Mouse (Mus musculus) heart, embryonic 15.5 days (tissue): ENCODE results near the gene Prom1. TPM values are rescaled to one million over a fixed set of nuclear protein-coding genes. Genes with fewer than 3 reads are reported as not detected.

Source experiments
- ATAC-seq: fragments of 200-750 bp; cut with Nextera tagmentation; replicated peaks from 2 replicates; pipeline ENCODE4 v1.8.0; 2017; ENCODE audit warnings: low read depth, moderate TSS enrichment; ENCODE audit not compliant: insufficient number of reproducible peaks, insufficient read depth, low FRiP score
- H3K27ac ChIP-seq: fragments of 300-500 bp; sonication (generic); 2 replicates; pipeline ENCODE4 v1.5.1; 2015; ENCODE audit warnings: mild to moderate bottlenecking, inconsistent platforms
- H3K27me3 ChIP-seq: fragments of 300-500 bp; sonication (generic); 2 replicates; pipeline ENCODE4 v1.6.1; 2015; ENCODE audit warnings: inconsistent platforms
- H3K36me3 ChIP-seq: fragments of 300-500 bp; sonication (generic); 2 replicates; pipeline ENCODE4 v1.6.1; 2015; ENCODE audit warnings: mild to moderate bottlenecking, inconsistent platforms
- H3K4me1 ChIP-seq: fragments of 300-500 bp; sonication (generic); replicated peaks from 2 replicates; pipeline ENCODE4 v1.6.1; 2015; ENCODE audit warnings: inconsistent platforms
- H3K4me2 ChIP-seq: fragments of 300-500 bp; sonication (generic); 2 replicates; pipeline ENCODE4 v1.6.1; 2015; ENCODE audit warnings: inconsistent platforms, mild to moderate bottlenecking, moderate library complexity
- H3K4me3 ChIP-seq: fragments of 300-500 bp; sonication (generic); 2 replicates; pipeline ENCODE4 v1.5.1; 2015; ENCODE audit warnings: mild to moderate bottlenecking, inconsistent platforms
- H3K9ac ChIP-seq: fragments of 300-500 bp; sonication (generic); 2 replicates; pipeline ENCODE4 v1.6.1; 2015; ENCODE audit warnings: mild to moderate bottlenecking, inconsistent platforms
- H3K9me3 ChIP-seq: fragments of 300-500 bp; sonication (generic); replicated peaks from 2 replicates; pipeline ENCODE4 v1.6.1; 2016; ENCODE audit warnings: inconsistent platforms
- WGBS: fragments of 180-500 bp; shearing (Covaris S2); methylation state at CpG from one replicate; pipeline ENCODE4 v1.1.7; 2015; ENCODE audit warnings: mixed read lengths; 5-methylcytosine and 5-hydroxymethylcytosine counted together
- polyA plus RNA-seq: library from polyadenylated mRNA; unstranded; fragments of >200 nt; fragmentation: Nextera tagmentation; extraction: Ambion mirVana; gene quantifications from 2 replicates; pipeline ENCODE4 v1.2.1, GENCODE M21; 2015

The Prom1 gene
- polyA plus RNA-seq, 1 experiment from 2014 or later, result 6.5 TPM

GRCm38 (mm10) chr5:44080276-44081054, 21.4 kb downstream of the Prom1 start:
- no peak for ATAC-seq
- H3K4me3 ChIP-seq, result no peak overlapping the region
- WGBS, result 74% methylated on average over 8 of the region's 8 CpGs

GRCm38 (mm10) chr5:44075432-44075831, 26.4 kb downstream of the Prom1 start:
- WGBS, result 92% methylated on average over 1 of the region's 1 CpGs
- no peak overlapping the region for H3K27ac ChIP-seq

More at GRCm38 (mm10) chr5:44080276-44081054, 21.4 kb downstream of the Prom1 start:
- H3K36me3 ChIP-seq, result no peaks in the 10 kb centered on the region
- no peaks in the 10 kb centered on the region for H3K4me1 ChIP-seq
- no peak overlapping the region for H3K4me2 ChIP-seq
- H3K27me3 ChIP-seq, result no peaks in the 10 kb centered on the region
- no peaks in the 10 kb centered on the region for H3K9me3 ChIP-seq
- H3K27ac ChIP-seq, result no peak overlapping the region
- no peak overlapping the region for H3K9ac ChIP-seq

GRCm38 (mm10) chr5:44073634-44074033, 28.2 kb downstream of the Prom1 start:
- H3K9ac ChIP-seq, result no peak overlapping the region
- H3K4me1 ChIP-seq, result no peaks in the 10 kb centered on the region
- no peaks in the 10 kb centered on the region for H3K36me3 ChIP-seq
- no peaks in the 10 kb centered on the region for H3K9me3 ChIP-seq
- H3K27ac ChIP-seq, result no peak overlapping the region
- ATAC-seq, result no peak
- H3K4me2 ChIP-seq, result no peak overlapping the region
- H3K27me3 ChIP-seq, result no peaks in the 10 kb centered on the region
- WGBS, result 70% methylated on average over 3 of the region's 3 CpGs
- no peak overlapping the region for H3K4me3 ChIP-seq

More at GRCm38 (mm10) chr5:44075432-44075831, 26.4 kb downstream of the Prom1 start:
- Histone ChIP-seq H3K27me3 (no peaks in the 10 kb centered on the region), H3K36me3 (no peaks in the 10 kb centered on the region), H3K4me1 (no peaks in the 10 kb centered on the region), H3K4me3 (no peak overlapping the region), H3K9me3 (no peaks in the 10 kb centered on the region), H3K9ac (no peak overlapping the region), H3K4me2 (no peak overlapping the region)
- ATAC-seq, result no peak

GRCm38 (mm10) chr5:44070529-44071133, 31.2 kb downstream of the Prom1 start:
- whole genome bisulfite sequencing, result 77% methylated on average over 7 of the region's 7 CpGs
- Histone ChIP-seq H3K9me3 (no peaks in the 10 kb centered on the region), H3K9ac (no peak overlapping the region), H3K4me3 (no peak overlapping the region), H3K27ac (no peak overlapping the region), H3K36me3 (no peaks in the 10 kb centered on the region), H3K4me1 (no peaks in the 10 kb centered on the region), H3K27me3 (no peaks in the 10 kb centered on the region), H3K4me2 (no peak overlapping the region)
- ATAC-seq, result no peak

GRCm38 (mm10) chr5:44058258-44058657, 43.6 kb downstream of the Prom1 start:
- no peak overlapping the region for H3K4me2 ChIP-seq
- no peaks in the 10 kb centered on the region for H3K36me3 ChIP-seq
- H3K9me3 ChIP-seq, result no peaks in the 10 kb centered on the region
- no peak overlapping the region for H3K9ac ChIP-seq
- H3K27me3 ChIP-seq, result no peaks in the 10 kb centered on the region
- no peaks in the 10 kb centered on the region for H3K4me1 ChIP-seq
- no peak overlapping the region for H3K27ac ChIP-seq
- ATAC-seq, result no peak
- no peak overlapping the region for H3K4me3 ChIP-seq
- WGBS, result 89% methylated on average over 3 of the region's 3 CpGs

- Histone ChIP-seq H3K4me1 (peaks cover 4% of the 10 kb centered on the region), H3K27ac (no peak overlapping the region), H3K4me2 (no peak overlapping the region), H3K36me3 (no peaks in the 10 kb centered on the region), H3K9ac (no peak overlapping the region), H3K27me3 (no peaks in the 10 kb centered on the region), H3K4me3 (no peak overlapping the region), H3K9me3 (no peaks in the 10 kb centered on the region)
- WGBS, result 73% methylated on average over 8 of the region's 8 CpGs
- ATAC-seq, result no peak
Observed at GRCm38 (mm10) chr5:44050213-44050612, 51.6 kb downstream of the Prom1 start.

GRCm38 (mm10) chr5:44049395-44049976, 52.3 kb downstream of the Prom1 start:
- H3K27ac ChIP-seq, result no peak overlapping the region
- no peak overlapping the region for H3K4me3 ChIP-seq
- no peaks in the 10 kb centered on the region for H3K27me3 ChIP-seq
- no peaks in the 10 kb centered on the region for H3K36me3 ChIP-seq
- no peak overlapping the region for H3K9ac ChIP-seq
- ATAC-seq, result no peak
- peaks cover 4% of the 10 kb centered on the region for H3K4me1 ChIP-seq
- H3K4me2 ChIP-seq, result no peak overlapping the region
- no peaks in the 10 kb centered on the region for H3K9me3 ChIP-seq
- 29% methylated on average over 6 of the region's 6 CpGs for WGBS

- peaks cover 4% of the 10 kb centered on the region for H3K4me1 ChIP-seq
- H3K27ac ChIP-seq, result no peak overlapping the region
- no peak overlapping the region for H3K4me3 ChIP-seq
- no peaks in the 10 kb centered on the region for H3K9me3 ChIP-seq
- 41% methylated on average over 5 of the region's 5 CpGs for WGBS
- ATAC-seq, result no peak
- no peaks in the 10 kb centered on the region for H3K27me3 ChIP-seq
- no peak overlapping the region for H3K4me2 ChIP-seq
- no peaks in the 10 kb centered on the region for H3K36me3 ChIP-seq
- H3K9ac ChIP-seq, result no peak overlapping the region
Observed at GRCm38 (mm10) chr5:44048568-44049363, 53.1 kb downstream of the Prom1 start.

GRCm38 (mm10) chr5:44041725-44042124, 60.1 kb downstream of the Prom1 start:
- 30% methylated on average over 1 of the region's 1 CpGs for WGBS
- Histone ChIP-seq H3K4me3 (no peak overlapping the region), H3K4me1 (no peaks in the 10 kb centered on the region), H3K27ac (no peak overlapping the region), H3K36me3 (no peaks in the 10 kb centered on the region), H3K9ac (no peak overlapping the region), H3K9me3 (no peaks in the 10 kb centered on the region), H3K27me3 (no peaks in the 10 kb centered on the region), H3K4me2 (no peak overlapping the region)
- no peak for ATAC-seq

- 85% methylated on average over 3 of the region's 3 CpGs for WGBS
- no peak for ATAC-seq
Observed at GRCm38 (mm10) chr5:44041056-44041455, 60.8 kb downstream of the Prom1 start.

GRCm38 (mm10) chr5:43998295-43998989, 103.4 kb downstream of the Prom1 start:
- Histone ChIP-seq H3K4me1 (no peaks in the 10 kb centered on the region), H3K36me3 (no peaks in the 10 kb centered on the region), H3K4me3 (no peak overlapping the region), H3K4me2 (no peak overlapping the region), H3K9me3 (no peaks in the 10 kb centered on the region), H3K27me3 (no peaks in the 10 kb centered on the region), H3K27ac (no peak overlapping the region), H3K9ac (no peak overlapping the region)
- 89% methylated on average over 9 of the region's 9 CpGs for WGBS
- no peak for ATAC-seq

More at GRCm38 (mm10) chr5:44041056-44041455, 60.8 kb downstream of the Prom1 start:
- Histone ChIP-seq H3K27ac (no peak overlapping the region), H3K4me3 (no peak overlapping the region), H3K36me3 (no peaks in the 10 kb centered on the region), H3K4me1 (no peaks in the 10 kb centered on the region), H3K4me2 (no peak overlapping the region), H3K27me3 (no peaks in the 10 kb centered on the region), H3K9me3 (no peaks in the 10 kb centered on the region), H3K9ac (no peak overlapping the region)
